Mouse (Mus musculus): Measurements from ENCODE around the gene Wdr83.
A peak's percentile ranks its signal among the peaks of the same experiment; 100 is the strongest.

The Wdr83 gene

GRCm38 (mm10) chr8:85036718-85037365 is 44.3 kb downstream of the Wdr83 start, which contains the start of gene Tnpo2:
Gene Tnpo2, plus strand, starts transcription at chr8:85036915.
- ATAC-seq (ENCODE audit: insufficient number of reproducible peaks, low FRiP score, low TSS enrichment): peak; percentile 64

GRCm38 (mm10) chr8:85036381-85036717 is 44.8 kb downstream of the Wdr83 start:
- peak; percentile 28; the same call in 1 of the 2 replicates for ATAC-seq (ENCODE audit: insufficient number of reproducible peaks, low FRiP score, low TSS enrichment)

- no peak for ATAC-seq (ENCODE audit: insufficient number of reproducible peaks, low FRiP score, low TSS enrichment)
These were observed 45.3 kb downstream of the Wdr83 start for GRCm38 (mm10) chr8:85035728-85036310.

- ATAC-seq (ENCODE audit: insufficient number of reproducible peaks, low FRiP score, low TSS enrichment): no peak
These were observed 45.9 kb downstream of the Wdr83 start for GRCm38 (mm10) chr8:85035165-85035727.

- ATAC-seq (ENCODE audit: insufficient number of reproducible peaks, low FRiP score, low TSS enrichment): no peak
These were observed 46.3 kb downstream of the Wdr83 start for GRCm38 (mm10) chr8:85034764-85035163.

- ATAC-seq (ENCODE audit: insufficient number of reproducible peaks, low FRiP score, low TSS enrichment): no peak
These were observed 47.2 kb downstream of the Wdr83 start for GRCm38 (mm10) chr8:85033867-85034266.

GRCm38 (mm10) chr8:85032622-85033311 is 48.3 kb downstream of the Wdr83 start:
- ATAC-seq (ENCODE audit: insufficient number of reproducible peaks, low FRiP score, low TSS enrichment): no peak

GRCm38 (mm10) chr8:85029271-85029670 is 51.8 kb downstream of the Wdr83 start:
- no peak for ATAC-seq (ENCODE audit: insufficient number of reproducible peaks, low FRiP score, low TSS enrichment)

- ATAC-seq (ENCODE audit: insufficient number of reproducible peaks, low FRiP score, low TSS enrichment): no peak
These were observed 53.2 kb downstream of the Wdr83 start for GRCm38 (mm10) chr8:85027922-85028321.

- no peak for ATAC-seq (ENCODE audit: insufficient number of reproducible peaks, low FRiP score, low TSS enrichment)
These were observed 53.6 kb downstream of the Wdr83 start for GRCm38 (mm10) chr8:85027516-85027855.

GRCm38 (mm10) chr8:85026670-85027515 is 54.2 kb downstream of the Wdr83 start, which contains the start of gene Trir:
Gene Trir, plus strand, starts transcription at chr8:85026823.
- ATAC-seq (ENCODE audit: insufficient number of reproducible peaks, low FRiP score, low TSS enrichment): peak; percentile 76

- peak; percentile 89 for ATAC-seq (ENCODE audit: insufficient number of reproducible peaks, low FRiP score, low TSS enrichment)
These were observed 55.8 kb downstream of the Wdr83 start, which contains the start of gene Asna1 for GRCm38 (mm10) chr8:85025098-85025932. Gene Asna1, minus strand, starts transcription at chr8:85025281.
